Mouse (Mus musculus): ENCODE measurements around the gene Tpi1. TPM values are rescaled to one million over a fixed set of nuclear protein-coding genes. Genes with fewer than 3 reads are reported as not detected.
"Not testable (repeated sequence)": the region's sequence is repeated elsewhere in the genome, so short reads cannot be mapped to it uniquely, and the experiment has no call there.

Tpi1 gene
- polyA plus RNA-seq, 1 experiment from 2014 or later, result 385 TPM

GRCm38 (mm10) chr6:124806446-124807140, 7.5 kb downstream of the Tpi1 start:
- Histone ChIP-seq H3K4me2 (peak overlapping the region; percentile 74), H3K9ac (no peak overlapping the region), H3K9me3 (no peaks in the 10 kb centered on the region), H3K4me1 (replicated peaks) (peaks cover 40% of the 10 kb centered on the region), H3K27ac (replicated peaks) (peak overlapping the region; percentile 82), H3K4me3 (peak overlapping the region; percentile 44), H3K27me3 (no peaks in the 10 kb centered on the region), H3K36me3 (peaks cover 12% of the 10 kb centered on the region)
- no peak for ATAC-seq (ENCODE audit: low read depth)
- WGBS, result 76% methylated on average over 7 of the region's 7 CpGs

- no peaks in the 10 kb centered on the region for H3K27me3 ChIP-seq
- H3K36me3 ChIP-seq, result peaks cover 5% of the 10 kb centered on the region; the same call in 1 of the 2 replicates
- peaks cover 40% of the 10 kb centered on the region for H3K4me1 ChIP-seq (replicated peaks)
- no peaks in the 10 kb centered on the region for H3K9me3 ChIP-seq
- peak overlapping the region; percentile 82 for H3K27ac ChIP-seq (replicated peaks)
- peak overlapping the region; percentile 74 for H3K4me2 ChIP-seq
- peak overlapping the region; percentile 69 for H3K9ac ChIP-seq
- WGBS, result 2% methylated on average over 34 of the region's 34 CpGs
- peak overlapping the region; percentile 44 for H3K4me3 ChIP-seq
- ATAC-seq (ENCODE audit: low read depth), result peak; percentile 80
These were observed 8.5 kb downstream of the Tpi1 start for GRCm38 (mm10) chr6:124805341-124806321.

GRCm38 (mm10) chr6:124804341-124804740, 9.8 kb downstream of the Tpi1 start:
- ATAC-seq (ENCODE audit: low read depth), result no peak

DNA sequence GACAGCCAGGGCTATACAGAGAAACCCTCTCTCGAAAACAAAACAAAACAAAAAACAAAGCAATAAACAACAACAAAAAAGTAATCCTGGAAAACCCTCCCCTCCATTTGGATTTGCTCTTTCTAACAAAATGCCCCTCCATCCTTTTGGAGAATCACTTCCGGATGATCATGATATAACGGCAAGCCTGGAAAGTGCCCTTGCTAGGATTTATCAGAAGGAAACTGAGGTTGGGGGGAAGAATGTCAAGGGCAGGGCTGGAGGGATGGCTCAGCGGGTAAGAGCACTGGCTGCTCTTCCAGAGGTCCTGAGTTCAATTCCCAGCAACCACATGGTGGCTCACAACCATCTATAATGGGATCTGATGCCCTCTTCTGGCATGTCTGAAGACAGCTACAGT, 10.4 kb downstream of the Tpi1 start:
- H3K9me3 ChIP-seq; H3K27ac ChIP-seq (replicated peaks); H3K9ac ChIP-seq; H3K36me3 ChIP-seq; H3K27me3 ChIP-seq; ATAC-seq (ENCODE audit: low read depth); H3K4me2 ChIP-seq; H3K4me3 ChIP-seq: not testable (repeated sequence)
- H3K4me1 ChIP-seq (replicated peaks), result peaks cover 23% of the 10 kb centered on the region
- WGBS, result 95% methylated on average over 4 of the region's 4 CpGs

More at GRCm38 (mm10) chr6:124804341-124804740, 9.8 kb downstream of the Tpi1 start:
- WGBS, result 90% methylated on average over 3 of the region's 3 CpGs
- H3K4me2 ChIP-seq, result no peak overlapping the region
- H3K4me3 ChIP-seq, result no peak overlapping the region
- H3K4me1 ChIP-seq (replicated peaks), result peaks cover 30% of the 10 kb centered on the region
- no peaks in the 10 kb centered on the region for H3K27me3 ChIP-seq
- H3K27ac ChIP-seq (replicated peaks), result no peak overlapping the region
- no peaks in the 10 kb centered on the region for H3K9me3 ChIP-seq
- H3K9ac ChIP-seq, result no peak overlapping the region
- no peaks in the 10 kb centered on the region for H3K36me3 ChIP-seq

- H3K4me3 ChIP-seq, result no peak overlapping the region
- WGBS, result 75% methylated on average over 3 of the region's 3 CpGs
These were observed 11.0 kb downstream of the Tpi1 start for GRCm38 (mm10) chr6:124803061-124803460.

GRCm38 (mm10) chr6:124802400-124802799, 11.7 kb downstream of the Tpi1 start:
- H3K36me3 ChIP-seq; H3K9me3 ChIP-seq; ATAC-seq (ENCODE audit: low read depth); H3K9ac ChIP-seq; H3K27me3 ChIP-seq; H3K4me3 ChIP-seq; H3K27ac ChIP-seq (replicated peaks): not testable (repeated sequence)
- H3K4me2 ChIP-seq, result 0 out of 2 replicates have a peak overlapping the region, but pooled peaks have one; percentile 20
- H3K4me1 ChIP-seq (replicated peaks), result peaks cover 16% of the 10 kb centered on the region; the same call in 1 of the 2 replicates
- 19% methylated on average over 6 of the region's 9 CpGs for WGBS

More at GRCm38 (mm10) chr6:124803061-124803460, 11.0 kb downstream of the Tpi1 start:
- no peak overlapping the region for H3K27ac ChIP-seq (replicated peaks)
- ATAC-seq (ENCODE audit: low read depth), result no peak
- H3K9me3 ChIP-seq, result no peaks in the 10 kb centered on the region
- no peaks in the 10 kb centered on the region for H3K36me3 ChIP-seq
- no peak overlapping the region for H3K4me2 ChIP-seq
- H3K4me1 ChIP-seq (replicated peaks), result peaks cover 17% of the 10 kb centered on the region
- H3K27me3 ChIP-seq, result no peaks in the 10 kb centered on the region
- no peak overlapping the region for H3K9ac ChIP-seq

DNA sequence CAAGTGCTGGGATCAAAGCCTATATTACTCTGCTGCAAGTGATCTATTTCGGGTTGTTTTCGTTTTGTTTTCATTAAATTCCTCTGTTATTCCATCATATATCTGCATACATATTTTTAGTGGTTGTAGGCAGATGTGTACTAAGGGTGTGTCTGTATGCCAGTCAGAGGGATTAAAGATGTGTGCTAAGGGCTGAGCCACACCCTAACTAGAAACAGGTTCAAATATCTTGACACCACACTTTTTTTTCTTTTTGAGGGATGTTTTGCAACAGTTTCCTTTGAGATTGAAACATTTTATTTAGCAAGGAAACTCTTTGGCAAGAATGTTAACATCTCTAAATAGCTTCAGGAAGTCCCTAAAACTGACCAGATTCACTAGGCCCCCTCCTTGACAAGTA, 17.9 kb downstream of the Tpi1 start:
- no peak overlapping the region for H3K27ac ChIP-seq (replicated peaks)
- H3K9ac ChIP-seq, result no peak overlapping the region
- H3K4me1 ChIP-seq (replicated peaks), result no peaks in the 10 kb centered on the region
- H3K4me2 ChIP-seq, result no peak overlapping the region
- no peaks in the 10 kb centered on the region for H3K36me3 ChIP-seq
- H3K4me3 ChIP-seq, result no peak overlapping the region
- no peaks in the 10 kb centered on the region for H3K27me3 ChIP-seq
- H3K9me3 ChIP-seq, result no peaks in the 10 kb centered on the region
- ATAC-seq (ENCODE audit: low read depth), result no peak
- 85% methylated on average over 2 of the region's 2 CpGs for WGBS

- Histone ChIP-seq H3K9ac (no peak overlapping the region), H3K36me3 (no peaks in the 10 kb centered on the region), H3K9me3 (no peaks in the 10 kb centered on the region), H3K4me2 (no peak overlapping the region), H3K27ac (replicated peaks) (no peak overlapping the region), H3K4me1 (replicated peaks) (no peaks in the 10 kb centered on the region), H3K4me3 (no peak overlapping the region), H3K27me3 (no peaks in the 10 kb centered on the region)
- ATAC-seq (ENCODE audit: low read depth), result no peak
- WGBS, result 64% methylated on average over 4 of the region's 4 CpGs
These were observed 18.3 kb downstream of the Tpi1 start for GRCm38 (mm10) chr6:124795781-124796180.

DNA sequence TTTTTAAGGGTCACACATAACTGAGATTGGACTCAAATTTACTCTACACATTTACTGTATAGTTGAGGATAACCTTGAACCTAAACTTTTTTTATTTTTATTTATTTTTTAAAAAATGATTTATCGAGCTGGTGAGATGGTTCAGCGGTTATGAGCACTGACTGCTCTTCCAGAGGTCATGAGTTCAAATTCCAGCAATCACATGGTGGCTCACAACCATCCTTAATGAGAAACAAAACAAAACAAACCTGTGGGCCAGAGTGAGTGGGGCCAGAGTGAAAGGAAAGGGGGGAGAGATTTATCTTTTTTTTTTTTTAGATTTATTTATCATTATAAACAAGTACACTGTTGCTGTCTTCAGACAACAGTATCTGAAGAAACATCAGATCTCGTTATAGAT, 22.2 kb downstream of the Tpi1 start:
- no peaks in the 10 kb centered on the region for H3K4me1 ChIP-seq (replicated peaks)
- no peak for ATAC-seq (ENCODE audit: low read depth)
- 79% methylated on average over 3 of the region's 3 CpGs for WGBS
- H3K9ac ChIP-seq, result no peak overlapping the region
- no peak overlapping the region for H3K4me3 ChIP-seq
- no peaks in the 10 kb centered on the region for H3K27me3 ChIP-seq
- no peak overlapping the region for H3K4me2 ChIP-seq
- H3K9me3 ChIP-seq, result no peaks in the 10 kb centered on the region
- H3K36me3 ChIP-seq, result no peaks in the 10 kb centered on the region
- no peak overlapping the region for H3K27ac ChIP-seq (replicated peaks)

- Histone ChIP-seq H3K4me3 (no peak overlapping the region), H3K9me3 (no peaks in the 10 kb centered on the region), H3K9ac (no peak overlapping the region), H3K36me3 (no peaks in the 10 kb centered on the region), H3K4me2 (no peak overlapping the region), H3K4me1 (replicated peaks) (no peaks in the 10 kb centered on the region), H3K27ac (replicated peaks) (no peak overlapping the region), H3K27me3 (no peaks in the 10 kb centered on the region)
- ATAC-seq (ENCODE audit: low read depth), result no peak
- WGBS, result 78% methylated on average over 4 of the region's 4 CpGs
These were observed 24.0 kb downstream of the Tpi1 start for GRCm38 (mm10) chr6:124790121-124790520.

DNA sequence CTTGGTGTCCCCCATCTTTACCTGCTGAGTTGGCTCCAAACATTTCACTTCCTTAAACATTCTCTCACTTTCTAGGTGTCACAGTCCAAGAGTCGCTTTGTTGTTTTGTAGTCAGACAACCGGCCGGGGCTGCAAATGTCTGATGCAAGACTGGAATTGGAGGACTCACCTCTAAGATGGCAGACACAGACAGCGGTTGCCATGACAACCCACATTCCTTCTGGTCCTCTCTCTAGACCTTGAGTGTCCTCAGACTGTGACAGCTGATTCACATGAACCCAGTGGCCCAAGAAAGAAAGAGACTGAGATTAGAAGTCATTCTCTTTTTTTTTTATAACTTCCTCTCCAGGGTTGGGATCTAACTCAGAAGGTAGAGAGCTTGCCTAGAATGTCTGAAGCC, 24.6 kb downstream of the Tpi1 start:
- 85% methylated on average over 4 of the region's 4 CpGs for WGBS
- no peak for ATAC-seq (ENCODE audit: low read depth)
- Histone ChIP-seq H3K9ac (no peak overlapping the region), H3K27ac (replicated peaks) (no peak overlapping the region), H3K36me3 (no peaks in the 10 kb centered on the region), H3K27me3 (no peaks in the 10 kb centered on the region), H3K4me2 (no peak overlapping the region), H3K4me3 (no peak overlapping the region), H3K4me1 (replicated peaks) (no peaks in the 10 kb centered on the region), H3K9me3 (no peaks in the 10 kb centered on the region)

GRCm38 (mm10) chr6:124787722-124788121, 26.4 kb downstream of the Tpi1 start:
- Histone ChIP-seq H3K9ac (no peak overlapping the region), H3K27me3 (no peaks in the 10 kb centered on the region), H3K4me1 (replicated peaks) (no peaks in the 10 kb centered on the region; the same call in 1 of the 2 replicates), H3K9me3 (no peaks in the 10 kb centered on the region), H3K36me3 (no peaks in the 10 kb centered on the region), H3K27ac (replicated peaks) (no peak overlapping the region), H3K4me3 (no peak overlapping the region), H3K4me2 (no peak overlapping the region)
- 81% methylated on average over 10 of the region's 10 CpGs for WGBS
- no peak for ATAC-seq (ENCODE audit: low read depth)
